Mouse (Mus musculus) brain, embryonic 14.5 days (tissue): ENCODE results near the gene Tsr2. TPM values are rescaled to one million over a fixed set of nuclear protein-coding genes. Genes with fewer than 3 reads are reported as not detected.

Experiments used
- DNase-seq: peaks from one replicate; pipeline ENCODE4 v3.0.0-alpha.2; 2011; ENCODE audit warnings: low read depth
- CTCF ChIP-seq: fragments of 200-500 bp; IDR thresholded peaks from 2 replicates; pipeline ENCODE4 v1.5.1; 2012; ENCODE audit warnings: inconsistent platforms, mild to moderate bottlenecking, moderate library complexity, borderline replicate concordance; ENCODE audit not compliant: insufficient read depth, insufficient read length; ENCODE audit errors: extremely low read depth
- POLR2A ChIP-seq: fragments of 200-500 bp; IDR thresholded peaks from 2 replicates; pipeline ENCODE4 v1.6.1; 2012; ENCODE audit warnings: mild to moderate bottlenecking, inconsistent platforms, borderline replicate concordance; ENCODE audit not compliant: poor library complexity, insufficient read depth, insufficient read length, severe bottlenecking; ENCODE audit errors: extremely low read depth
- polyA plus RNA-seq: library from polyadenylated mRNA; depleted of rRNA; stranded (reverse); fragments of >200 nt; gene quantifications from 2 replicates; pipeline ENCODE4 v1.2.3, GENCODE M21; 2012

Gene Tsr2
- polyA plus RNA-seq, 1 experiment: 28.4 TPM

GRCm38 (mm10) chrX:151066071-151066666, 30.2 kb downstream of the Tsr2 start:
- no peak for DNase-seq
- TF ChIP-seq CTCF (no peak), POLR2A (no peak)

- TF ChIP-seq POLR2A (no peak), CTCF (no peak)
- no peak for DNase-seq
Observed at GRCm38 (mm10) chrX:151061615-151062299, 34.6 kb downstream of the Tsr2 start.

- TF ChIP-seq CTCF: no peak
- no peak for TF ChIP-seq POLR2A
- DNase-seq: no peak
Observed at GRCm38 (mm10) chrX:151059346-151059745, 37.0 kb downstream of the Tsr2 start.

- TF ChIP-seq POLR2A (no peak), CTCF (no peak)
- DNase-seq: peak; percentile 8
Observed at GRCm38 (mm10) chrX:151055559-151055958, 40.8 kb downstream of the Tsr2 start.

- DNase-seq: peak; percentile 1
- TF ChIP-seq CTCF (no peak), POLR2A (no peak)
Observed at GRCm38 (mm10) chrX:151054489-151054888, 41.9 kb downstream of the Tsr2 start.

- peak; percentile 29 for DNase-seq
- TF ChIP-seq POLR2A (no peak), CTCF (no peak)
Observed at GRCm38 (mm10) chrX:151050337-151050736, 46.0 kb downstream of the Tsr2 start.

DNA sequence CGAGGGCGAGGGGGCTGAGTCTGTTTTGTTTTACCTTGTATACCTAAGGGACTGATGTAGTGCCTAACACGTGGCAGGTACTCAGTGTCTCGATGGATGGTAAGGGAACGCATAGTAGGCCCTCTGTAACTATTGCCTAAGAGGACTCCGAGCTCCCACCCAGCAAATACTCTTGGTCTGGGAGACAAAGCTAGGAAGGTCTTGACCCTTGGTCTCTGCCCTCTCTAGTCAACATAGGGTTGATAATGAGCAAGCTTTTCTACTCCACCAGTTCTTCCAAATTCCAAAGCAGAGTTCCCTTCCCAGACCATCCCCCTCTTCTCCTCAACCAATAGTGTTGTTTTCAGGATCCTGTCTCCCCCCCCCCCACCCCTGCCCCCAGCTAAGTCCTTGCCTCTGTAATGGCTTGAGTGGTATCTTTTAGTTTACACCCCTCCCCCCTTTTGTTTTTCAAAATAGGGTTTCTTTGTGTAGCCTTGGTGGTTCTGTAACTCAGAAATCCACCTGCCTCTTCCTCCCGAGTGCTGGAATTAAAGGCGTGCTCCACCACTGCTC, 46.6 kb downstream of the Tsr2 start:
- no peak for DNase-seq

GRCm38 (mm10) chrX:151047431-151048058, 48.8 kb downstream of the Tsr2 start:
- peak; percentile 47 for DNase-seq

More for the DNA sequence above, 46.6 kb downstream of the Tsr2 start:
- TF ChIP-seq CTCF (no peak), POLR2A (no peak)

DNA sequence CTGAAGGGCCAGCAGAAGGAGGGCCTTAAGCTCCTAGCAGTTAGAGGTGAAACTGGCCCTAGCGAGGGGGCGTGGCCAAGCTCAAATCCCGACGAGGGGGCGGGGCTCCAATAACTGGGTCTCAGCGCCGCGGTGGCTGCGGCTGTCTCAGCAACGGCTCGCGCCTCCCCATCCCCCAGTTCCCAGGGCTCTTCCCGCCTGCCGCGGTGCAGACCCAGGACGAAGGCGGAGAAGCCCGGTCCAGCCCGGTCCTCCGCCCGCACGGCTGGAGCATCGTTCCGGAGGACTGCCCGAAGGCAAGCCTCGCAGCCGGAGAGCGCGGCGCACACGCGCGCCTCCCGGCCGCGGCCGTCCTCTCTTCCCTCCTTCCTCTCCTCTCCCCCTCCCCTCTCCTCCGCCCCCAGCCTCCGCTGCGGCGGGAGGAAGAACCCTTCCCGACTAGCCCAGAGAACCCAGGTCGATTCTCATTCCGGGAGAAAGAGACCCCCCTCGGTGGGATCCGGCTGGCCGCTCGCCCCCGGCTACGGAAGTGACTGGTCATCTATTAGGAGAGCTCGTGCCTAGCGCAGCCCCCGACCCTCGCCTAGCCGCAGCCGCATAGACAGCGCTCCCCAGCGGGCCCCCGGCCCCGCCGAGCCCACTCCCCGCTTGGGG, 49.4 kb downstream of the Tsr2 start:
- TF ChIP-seq CTCF (no peak), POLR2A (peak; percentile 26; the same call in 1 of the 2 replicates)
- DNase-seq: peak; percentile 92

More at GRCm38 (mm10) chrX:151047431-151048058, 48.8 kb downstream of the Tsr2 start:
- TF ChIP-seq POLR2A (no peak), CTCF (no peak)

DNA sequence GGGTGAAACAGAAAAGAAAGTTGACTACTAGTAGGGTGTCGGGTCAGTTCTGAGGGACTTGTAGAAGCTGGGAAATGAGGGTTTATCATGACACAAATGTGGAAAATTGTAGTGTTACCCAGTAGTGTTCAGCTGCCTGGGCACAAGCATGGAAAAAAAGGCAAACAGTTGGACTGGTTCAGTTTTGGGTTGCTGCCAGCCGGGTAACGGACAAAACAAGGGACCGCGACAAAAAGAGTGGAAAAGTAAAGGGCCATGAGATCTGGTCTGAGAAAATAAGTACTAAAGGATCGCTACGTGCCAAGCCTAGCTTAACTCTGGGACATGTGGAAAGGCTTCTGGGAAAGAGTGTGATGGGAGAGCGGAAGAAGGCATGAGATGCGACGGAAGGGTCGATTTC, 50.0 kb downstream of the Tsr2 start:
- no peak for DNase-seq
- TF ChIP-seq POLR2A: no peak
- no peak for TF ChIP-seq CTCF

- no peak for TF ChIP-seq CTCF
- TF ChIP-seq POLR2A: no peak
- no peak for DNase-seq
Observed at GRCm38 (mm10) chrX:151045850-151046249, 50.5 kb downstream of the Tsr2 start, which contains the start of gene Fgd1. Gene Fgd1, plus strand, starts transcription at chrX:151046150.
